9 mouse cellular contexts compared by ENCODE assay signal in genomic region chr10:102836567-102837224, GRCm38 (mm10).
DNase-seq lines count a peak whose midpoint lies in the region; ATAC-seq and TF ChIP-seq lines count a peak whose summit lies in the region.
"Had no signal": no experiment of that assay in that cellular context is flagged by ENCODE, and none has a peak within 500 bp of the region (broad histone marks: within the 10 kb centered on the region; RNA-seq: fewer than 3 reads in every experiment).

No protein-coding gene starts in this region.

- TF ChIP-seq EP300 in heart, postnatal 0 days (IDR thresholded peaks at IDR 0.05; ENCODE audit: low read depth): no peak
- no peak for TF ChIP-seq EP300 in stomach, postnatal 0 days (optimal IDR thresholded peaks at IDR 0.05)

- H3K27ac ChIP-seq in heart, postnatal 0 days (ENCODE audit: low read depth): no peak overlapping the region
- no peak overlapping the region for H3K27ac ChIP-seq in midbrain, embryonic 12.5 days (replicated peaks)
- H3K27ac ChIP-seq in midbrain, embryonic 13.5 days: no peak overlapping the region
- H3K27ac ChIP-seq in stomach, postnatal 0 days (replicated peaks): no peak overlapping the region
- H3K27ac ChIP-seq in heart, embryonic 11.5 days (ENCODE audit: low read depth, low read length): no peak overlapping the region

- no peaks in the 10 kb centered on the region for H3K9me3 ChIP-seq in heart, postnatal 0 days (replicated peaks; ENCODE audit: control insufficient read depth, low read length)
- H3K9me3 ChIP-seq in midbrain, embryonic 12.5 days: no peaks in the 10 kb centered on the region
- H3K9me3 ChIP-seq in midbrain, embryonic 13.5 days: no peaks in the 10 kb centered on the region
- no peaks in the 10 kb centered on the region for H3K9me3 ChIP-seq in stomach, postnatal 0 days (ENCODE audit: control insufficient read depth, low read length)
- H3K9me3 ChIP-seq in heart, embryonic 11.5 days (replicated peaks; ENCODE audit: control insufficient read depth, low read length): no peaks in the 10 kb centered on the region
- H3K9me3 ChIP-seq: G1E had no signal

- peak; percentile 8 for DNase-seq in heart, postnatal 0 days (ENCODE audit: low spot score)
- DNase-seq in heart, adult 8-10 months (ENCODE audit: low spot score): no peak
- DNase-seq in embryo, embryonic 9.5 days (ENCODE audit: extremely low spot score): peak; percentile 19
- no peak for DNase-seq in stomach, postnatal 0 days (ENCODE audit: low spot score)

- 22% methylated on average over 4 of the region's 4 CpGs for WGBS in heart, postnatal 0 days
- WGBS in midbrain, embryonic 12.5 days: 63% methylated on average over 4 of the region's 4 CpGs
- WGBS in midbrain, embryonic 13.5 days: 62% methylated on average over 4 of the region's 4 CpGs
- 38% methylated on average over 4 of the region's 4 CpGs for WGBS in stomach, postnatal 0 days
- WGBS in heart, embryonic 11.5 days (ENCODE audit: insufficient replicate concordance): 36% methylated on average over 4 of the region's 4 CpGs

- no peaks in the 10 kb centered on the region for H3K4me1 ChIP-seq in heart, postnatal 0 days (ENCODE audit: control insufficient read depth, insufficient read depth)
- no peaks in the 10 kb centered on the region for H3K4me1 ChIP-seq in midbrain, embryonic 12.5 days
- H3K4me1 ChIP-seq in midbrain, embryonic 13.5 days (replicated peaks): no peaks in the 10 kb centered on the region
- H3K4me1 ChIP-seq in stomach, postnatal 0 days (replicated peaks; ENCODE audit: control insufficient read depth, insufficient read depth): no peaks in the 10 kb centered on the region
- no peaks in the 10 kb centered on the region for H3K4me1 ChIP-seq in heart, embryonic 11.5 days (ENCODE audit: control insufficient read depth, insufficient read depth, low read length)

- no peaks in the 10 kb centered on the region for H3K36me3 ChIP-seq in heart, postnatal 0 days (replicated peaks; ENCODE audit: control insufficient read depth, insufficient read depth, low read length)
- H3K36me3 ChIP-seq in midbrain, embryonic 12.5 days: no peaks in the 10 kb centered on the region
- H3K36me3 ChIP-seq in midbrain, embryonic 13.5 days: no peaks in the 10 kb centered on the region
- H3K36me3 ChIP-seq in stomach, postnatal 0 days (ENCODE audit: control insufficient read depth, insufficient read depth, low read length): no peaks in the 10 kb centered on the region
- no peaks in the 10 kb centered on the region for H3K36me3 ChIP-seq in heart, embryonic 11.5 days (ENCODE audit: control insufficient read depth, insufficient read depth, low read length)
- H3K36me3 ChIP-seq: G1E had no signal

- H3K4me3 ChIP-seq in heart, postnatal 0 days (ENCODE audit: low read depth, low read length): no peak overlapping the region
- no peak overlapping the region for H3K4me3 ChIP-seq in midbrain, embryonic 12.5 days
- H3K4me3 ChIP-seq in midbrain, embryonic 13.5 days (replicated peaks): no peak overlapping the region
- no peak overlapping the region for H3K4me3 ChIP-seq in stomach, postnatal 0 days (ENCODE audit: low read depth, low read length)
- no peak overlapping the region for H3K4me3 ChIP-seq in heart, embryonic 11.5 days (ENCODE audit: low read depth, low read length)

- ATAC-seq in heart, postnatal 0 days (ENCODE audit: insufficient read depth, low read depth): no peak
- ATAC-seq in midbrain, embryonic 12.5 days (ENCODE audit: low FRiP score, low read depth): peak; percentile 52
- ATAC-seq in midbrain, embryonic 13.5 days: no peak
- ATAC-seq in stomach, postnatal 0 days (ENCODE audit: low FRiP score, low TSS enrichment): no peak
- no peak for ATAC-seq in erythroblast, adult 5-6 weeks (replicated peaks; ENCODE audit: low FRiP score, poor library complexity, severe bottlenecking)
- ATAC-seq in heart, embryonic 11.5 days (replicated peaks; ENCODE audit: insufficient number of reproducible peaks, low FRiP score, low TSS enrichment): no peak

- H3K27me3 ChIP-seq in heart, postnatal 0 days (ENCODE audit: control insufficient read depth, insufficient read depth, low read length): no peaks in the 10 kb centered on the region
- H3K27me3 ChIP-seq in midbrain, embryonic 12.5 days: no peaks in the 10 kb centered on the region
- H3K27me3 ChIP-seq in midbrain, embryonic 13.5 days: no peaks in the 10 kb centered on the region
- no peaks in the 10 kb centered on the region for H3K27me3 ChIP-seq in stomach, postnatal 0 days (ENCODE audit: control insufficient read depth, insufficient read depth, low read length)
- H3K27me3 ChIP-seq in heart, embryonic 11.5 days (ENCODE audit: control insufficient read depth, insufficient read depth, low read length): no peaks in the 10 kb centered on the region

- H3K9ac ChIP-seq in heart, postnatal 0 days (replicated peaks; ENCODE audit: low read depth, low read length): no peak overlapping the region
- no peak overlapping the region for H3K9ac ChIP-seq in midbrain, embryonic 12.5 days (replicated peaks)
- no peak overlapping the region for H3K9ac ChIP-seq in midbrain, embryonic 13.5 days (replicated peaks)
- H3K9ac ChIP-seq in stomach, postnatal 0 days (ENCODE audit: low read length): no peak overlapping the region
- no peak overlapping the region for H3K9ac ChIP-seq in heart, embryonic 11.5 days (ENCODE audit: low read depth, low read length)

- H3K4me2 ChIP-seq in heart, postnatal 0 days (ENCODE audit: low read depth, low read length): no peak overlapping the region
- H3K4me2 ChIP-seq in midbrain, embryonic 12.5 days (replicated peaks): no peak overlapping the region
- no peak overlapping the region for H3K4me2 ChIP-seq in midbrain, embryonic 13.5 days (replicated peaks)
- H3K4me2 ChIP-seq in stomach, postnatal 0 days (replicated peaks; ENCODE audit: low read depth): no peak overlapping the region
- no peak overlapping the region for H3K4me2 ChIP-seq in heart, embryonic 11.5 days

- peak; percentile 52 for TF ChIP-seq CTCF in heart, postnatal 0 days (IDR thresholded peaks at IDR 0.05; ENCODE audit: low read depth)
- TF ChIP-seq CTCF in stomach, postnatal 0 days (IDR thresholded peaks at IDR 0.05; ENCODE audit: low read depth): peak; percentile 71

Comparison
In these comparisons a context has a peak if more than half of its experiments do, and no peak if none do; other contexts are left out.
1. DNase-seq: peak in heart, postnatal 0 days (single experiment) and embryo, embryonic 9.5 days (single experiment); none in heart, adult 8-10 months (single experiment) and stomach, postnatal 0 days (single experiment).